Mouse (Mus musculus) embryonic facial prominence, embryonic 11.5 days (tissue): ENCODE measurements around the gene Pdxdc1. TPM values are rescaled to one million over a fixed set of nuclear protein-coding genes. Genes with fewer than 3 reads are reported as not detected.

Experiments
- ATAC-seq: fragments of 200-750 bp; cut with Nextera tagmentation; replicated peaks from 2 replicates; pipeline ENCODE4 v1.8.0; 2017; ENCODE audit warnings: low read depth; ENCODE audit not compliant: insufficient number of reproducible peaks, low FRiP score, low TSS enrichment
- DNase-seq: peaks from one replicate; pipeline ENCODE4 v3.0.0-alpha.2; 2015; ENCODE audit warnings: low spot score
- H3K27ac ChIP-seq: fragments of 300-500 bp; sonication (generic); replicated peaks from 2 replicates; pipeline ENCODE4 v1.5.1; 2014; ENCODE audit warnings: mild to moderate bottlenecking, low read depth, low read length, control low read depth
- H3K27me3 ChIP-seq: fragments of 300-500 bp; sonication (generic); 2 replicates; pipeline ENCODE4 v1.6.1; 2014; ENCODE audit warnings: mild to moderate bottlenecking, low read length, moderate library complexity, mixed read lengths; ENCODE audit not compliant: control insufficient read depth, insufficient read depth
- H3K36me3 ChIP-seq: fragments of 300-500 bp; sonication (generic); replicated peaks from 2 replicates; pipeline ENCODE4 v1.6.1; 2014; ENCODE audit warnings: low read depth, mild to moderate bottlenecking, low read length, moderate library complexity, mixed read lengths; ENCODE audit not compliant: control insufficient read depth, insufficient read depth
- H3K4me1 ChIP-seq: fragments of 300-500 bp; sonication (generic); 2 replicates; pipeline ENCODE4 v1.6.1; 2014; ENCODE audit warnings: low read length, mixed read lengths; ENCODE audit not compliant: control insufficient read depth, insufficient read depth
- H3K4me2 ChIP-seq: fragments of 300-500 bp; sonication (generic); 2 replicates; pipeline ENCODE4 v1.6.1; 2014; ENCODE audit warnings: low read depth, mild to moderate bottlenecking, control low read depth, low read length, moderate library complexity
- H3K4me3 ChIP-seq: fragments of 300-500 bp; sonication (generic); 2 replicates; pipeline ENCODE4 v1.5.1; 2014; ENCODE audit warnings: low read depth, low read length, control low read depth
- H3K9ac ChIP-seq: fragments of 300-500 bp; sonication (generic); replicated peaks from 2 replicates; pipeline ENCODE4 v1.6.1; 2014; ENCODE audit warnings: mild to moderate bottlenecking, control low read depth, low read length
- H3K9me3 ChIP-seq: fragments of 300-500 bp; sonication (generic); replicated peaks from 2 replicates; pipeline ENCODE4 v1.6.1; 2016; ENCODE audit warnings: mild to moderate bottlenecking, low read length, inconsistent platforms, mixed read lengths; ENCODE audit not compliant: control insufficient read depth
- WGBS: fragments of 180-500 bp; shearing (Covaris S2); extraction: QIAGEN DNeasy Blood & Tissue Kit; methylation state at CpG from one replicate; pipeline ENCODE4 v1.1.7; 2014; 5-methylcytosine and 5-hydroxymethylcytosine counted together
- polyA plus RNA-seq: library from polyadenylated mRNA; unstranded; fragments of >200 nt; fragmentation: Nextera tagmentation; extraction: Ambion mirVana; gene quantifications from 2 replicates; pipeline ENCODE4 v1.2.1, GENCODE M21; 2014

The Pdxdc1 gene
- polyA plus RNA-seq, 1 experiment from 2014 or later: 91.2 TPM

DNA sequence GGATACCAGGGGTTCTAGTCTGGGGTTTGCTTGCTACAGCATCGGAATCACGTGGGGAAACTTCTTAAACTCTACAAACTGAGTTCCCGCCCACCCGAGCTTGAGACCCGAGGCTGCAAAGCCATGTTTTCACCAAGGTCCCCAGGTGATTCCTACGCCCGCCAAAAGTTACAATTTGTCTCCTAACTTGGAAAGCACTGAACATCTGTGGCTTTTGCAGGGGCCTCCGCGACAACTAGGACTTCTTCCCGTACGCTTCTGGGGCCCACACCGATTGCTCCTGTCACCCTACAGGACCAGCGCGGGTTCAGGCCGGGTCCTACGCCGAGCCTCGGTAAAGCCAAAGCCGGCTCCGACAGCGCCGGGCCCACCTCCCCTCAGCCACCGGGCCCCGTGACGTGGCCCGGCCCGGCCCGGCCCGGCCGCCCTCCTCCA lies 517 bp downstream of the Pdxdc1 start:
- ATAC-seq (peak; percentile 74; the same call in 1 of the 2 replicates), DNase-seq (peak; percentile 56)
- peak overlapping the region; percentile 54; the same call in 1 of the 2 replicates for H3K27ac ChIP-seq
- no peaks in the 10 kb centered on the region for H3K9me3 ChIP-seq
- H3K4me1 ChIP-seq: no peaks in the 10 kb centered on the region
- peak overlapping the region; percentile 74 for H3K4me2 ChIP-seq
- peak overlapping the region; percentile 87 for H3K9ac ChIP-seq
- peak overlapping the region; percentile 86 for H3K4me3 ChIP-seq
- under 1% methylated on average over 30 of the region's 30 CpGs for WGBS
- no peaks in the 10 kb centered on the region for H3K27me3 ChIP-seq
- H3K36me3 ChIP-seq: no peaks in the 10 kb centered on the region

DNA sequence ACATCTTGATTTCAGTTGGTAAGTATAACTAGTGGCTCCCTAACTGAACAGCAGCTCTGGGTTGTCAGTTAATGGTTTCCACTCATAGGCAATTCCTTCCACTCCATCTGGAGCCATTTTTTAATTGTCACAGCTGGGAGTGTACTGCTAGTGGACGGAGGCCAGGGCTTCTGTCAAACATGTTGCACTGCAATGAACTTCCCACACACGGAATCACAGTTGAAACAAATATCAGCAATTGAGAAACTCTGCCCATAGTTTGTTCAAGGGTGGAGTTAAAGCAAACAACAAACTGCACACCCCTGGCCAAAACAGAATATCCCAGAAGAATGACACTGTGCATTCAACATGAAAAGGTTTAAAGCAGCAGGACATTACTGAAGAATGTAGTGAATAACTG lies 4.0 kb downstream of the Pdxdc1 start:
- Histone ChIP-seq H3K36me3 (no peaks in the 10 kb centered on the region), H3K4me1 (no peaks in the 10 kb centered on the region), H3K4me3 (no peak overlapping the region), H3K9me3 (no peaks in the 10 kb centered on the region), H3K9ac (no peak overlapping the region), H3K27ac (no peak overlapping the region), H3K27me3 (no peaks in the 10 kb centered on the region), H3K4me2 (no peak overlapping the region)
- ATAC-seq (no peak), DNase-seq (no peak)
- 64% methylated on average over 2 of the region's 2 CpGs for WGBS

DNA sequence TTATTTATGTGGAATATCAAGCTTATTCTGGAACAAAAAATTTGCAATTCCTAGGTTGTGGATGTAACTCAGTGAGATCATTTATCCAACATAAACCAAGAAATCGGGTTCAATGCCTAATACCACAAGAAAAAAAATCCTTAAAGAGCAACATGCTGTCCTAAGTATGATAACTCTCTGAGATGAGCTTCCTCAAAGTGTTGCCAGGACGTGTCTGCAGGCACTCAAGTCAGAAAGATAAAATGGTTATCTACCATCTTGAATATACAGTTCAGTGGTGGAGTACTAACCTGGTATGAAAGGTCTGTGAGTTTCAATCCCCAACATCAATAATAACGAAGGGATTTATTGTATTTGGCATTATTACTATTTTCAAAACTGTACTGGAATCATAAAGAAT lies 6.6 kb downstream of the Pdxdc1 start:
- DNase-seq (no peak), ATAC-seq (no peak)
- no peaks in the 10 kb centered on the region for H3K4me1 ChIP-seq
- H3K9ac ChIP-seq: no peak overlapping the region
- no peaks in the 10 kb centered on the region for H3K9me3 ChIP-seq
- no peaks in the 10 kb centered on the region for H3K36me3 ChIP-seq
- WGBS: 88% methylated on average over 3 of the region's 3 CpGs
- H3K27me3 ChIP-seq: no peaks in the 10 kb centered on the region
- H3K27ac ChIP-seq: no peak overlapping the region
- no peak overlapping the region for H3K4me3 ChIP-seq
- H3K4me2 ChIP-seq: no peak overlapping the region

DNA sequence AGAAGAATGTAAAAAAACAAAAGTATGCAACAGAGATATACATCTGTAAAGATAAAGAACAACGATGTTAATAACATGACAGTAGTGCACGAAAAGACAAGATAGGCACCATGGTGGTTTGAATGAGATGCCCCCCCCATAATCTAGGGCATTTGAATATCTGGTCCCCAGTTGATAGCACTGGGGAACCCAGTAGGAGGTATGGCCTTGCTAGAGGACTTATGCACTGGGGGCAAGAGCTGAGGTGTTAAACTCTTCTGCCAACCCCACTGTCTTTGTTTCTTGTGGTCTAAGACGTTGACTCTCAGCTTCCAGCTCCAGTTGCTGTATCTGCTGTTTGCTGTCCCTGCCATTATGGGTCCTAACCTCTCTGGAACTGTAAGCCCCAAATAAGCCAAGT lies 7.2 kb downstream of the Pdxdc1 start:
- DNase-seq (no peak), ATAC-seq (no peak)
- no peak overlapping the region for H3K4me2 ChIP-seq
- no peak overlapping the region for H3K9ac ChIP-seq
- H3K36me3 ChIP-seq: no peaks in the 10 kb centered on the region
- WGBS: 85% methylated on average over 3 of the region's 3 CpGs
- H3K27me3 ChIP-seq: no peaks in the 10 kb centered on the region
- H3K4me1 ChIP-seq: no peaks in the 10 kb centered on the region
- no peak overlapping the region for H3K4me3 ChIP-seq
- H3K27ac ChIP-seq: no peak overlapping the region
- H3K9me3 ChIP-seq: no peaks in the 10 kb centered on the region

DNA sequence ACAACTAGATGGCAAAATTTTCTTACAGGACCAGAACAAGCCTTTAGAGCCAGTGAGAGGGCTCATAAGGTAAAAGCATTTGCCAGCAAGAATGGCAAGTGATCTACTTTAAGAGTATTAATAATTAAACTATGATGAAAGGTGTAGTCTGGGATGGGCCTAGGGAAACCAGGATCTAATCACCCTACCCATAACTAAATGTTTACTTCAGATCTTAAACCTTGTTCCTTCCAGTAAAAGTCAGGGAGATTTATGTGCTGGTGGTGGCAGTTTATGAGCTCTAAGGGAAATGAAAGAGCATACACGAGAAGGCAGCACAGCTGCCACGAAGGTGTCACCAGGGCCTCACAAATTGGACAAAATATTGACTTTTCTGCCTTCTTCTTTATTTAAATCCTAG lies 8.8 kb downstream of the Pdxdc1 start:
- no peak overlapping the region for H3K4me3 ChIP-seq
- ATAC-seq (no peak), DNase-seq (no peak)
- 92% methylated on average over 2 of the region's 2 CpGs for WGBS
- H3K4me2 ChIP-seq: no peak overlapping the region
- no peaks in the 10 kb centered on the region for H3K36me3 ChIP-seq
- H3K27me3 ChIP-seq: no peaks in the 10 kb centered on the region
- H3K9me3 ChIP-seq: no peaks in the 10 kb centered on the region
- H3K9ac ChIP-seq: no peak overlapping the region
- no peaks in the 10 kb centered on the region for H3K4me1 ChIP-seq
- no peak overlapping the region for H3K27ac ChIP-seq

DNA sequence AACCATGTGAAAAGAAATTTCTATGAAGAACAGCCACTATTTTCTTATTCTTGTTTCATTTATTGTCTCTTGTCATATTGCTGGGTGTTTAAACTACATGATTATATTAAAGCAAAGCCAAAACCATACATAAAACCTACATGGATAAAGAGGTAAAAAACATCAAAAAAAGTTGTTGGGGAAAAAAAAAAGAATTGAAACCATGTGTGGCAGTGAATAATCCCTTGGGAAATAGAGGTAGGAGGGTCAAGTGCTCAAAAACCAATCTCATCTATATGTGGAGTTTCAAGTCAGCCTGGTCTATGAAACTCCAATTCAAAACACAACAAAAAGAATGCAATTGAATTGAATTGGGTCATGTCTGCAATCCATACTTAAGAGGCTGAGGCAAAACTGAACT lies 10.1 kb downstream of the Pdxdc1 start:
- H3K4me2 ChIP-seq: no peak overlapping the region
- H3K4me1 ChIP-seq: no peaks in the 10 kb centered on the region
- no peak overlapping the region for H3K4me3 ChIP-seq
- H3K27ac ChIP-seq: no peak overlapping the region
- no peak overlapping the region for H3K9ac ChIP-seq
- ATAC-seq (no peak), DNase-seq (no peak)
- no peaks in the 10 kb centered on the region for H3K9me3 ChIP-seq
- H3K27me3 ChIP-seq: no peaks in the 10 kb centered on the region
- H3K36me3 ChIP-seq: no peaks in the 10 kb centered on the region

DNA sequence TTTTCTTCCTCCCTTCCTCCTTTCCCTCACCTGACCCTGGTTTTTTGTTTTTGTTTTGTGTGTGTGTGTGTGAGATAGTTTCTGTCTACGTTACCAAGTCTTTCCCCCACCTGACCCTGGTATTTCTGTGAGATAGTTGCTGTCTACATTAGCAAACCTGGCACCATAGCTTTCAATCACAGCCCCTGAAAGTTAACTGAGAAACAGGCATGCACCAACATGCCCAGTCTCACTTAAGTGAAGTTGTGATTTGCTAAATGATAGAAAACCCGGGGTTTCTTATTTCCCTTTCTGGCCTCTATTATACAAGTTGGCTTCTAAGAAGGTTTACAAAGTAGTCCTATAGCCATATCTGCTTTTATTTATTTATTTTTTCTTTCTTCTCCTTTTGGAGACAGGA lies 12.5 kb downstream of the Pdxdc1 start:
- no peak overlapping the region for H3K4me3 ChIP-seq
- DNase-seq (no peak), ATAC-seq (no peak)
- no peaks in the 10 kb centered on the region for H3K9me3 ChIP-seq
- H3K4me2 ChIP-seq: no peak overlapping the region
- H3K9ac ChIP-seq: no peak overlapping the region
- no peak overlapping the region for H3K27ac ChIP-seq
- no peaks in the 10 kb centered on the region for H3K36me3 ChIP-seq
- H3K4me1 ChIP-seq: no peaks in the 10 kb centered on the region
- no peaks in the 10 kb centered on the region for H3K27me3 ChIP-seq
- WGBS: 82% methylated on average over 2 of the region's 2 CpGs

DNA sequence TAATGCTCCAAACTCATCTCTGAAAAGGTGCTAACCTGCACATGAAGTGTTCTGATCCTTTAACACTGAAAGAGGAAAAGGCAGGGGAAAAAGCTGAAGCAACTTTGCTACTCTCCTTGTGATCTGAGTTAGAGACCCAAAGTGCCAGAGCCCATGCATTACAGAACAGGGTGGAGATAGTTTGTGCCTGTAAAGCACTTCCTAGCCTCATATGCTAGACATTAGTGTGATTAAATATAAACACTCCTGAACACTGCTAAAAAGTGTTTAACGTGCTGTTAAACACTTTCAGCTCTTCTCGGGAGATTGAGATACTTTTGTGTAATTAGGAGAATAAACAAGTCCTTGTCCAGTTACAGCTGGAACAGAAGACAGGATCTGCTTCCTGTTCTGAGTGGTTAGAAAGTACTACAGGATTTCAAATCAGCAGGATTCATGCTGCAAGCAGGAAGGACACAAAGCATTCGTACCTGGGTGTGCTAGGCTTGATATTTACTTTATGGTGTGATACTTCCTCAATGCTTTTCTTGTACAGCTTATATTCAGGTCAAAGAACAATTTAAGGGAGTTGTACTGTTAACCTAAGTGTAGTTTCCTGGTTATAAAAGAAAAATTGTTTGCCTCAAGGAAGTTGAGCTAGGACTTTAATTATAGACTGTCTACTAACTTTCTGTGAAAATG lies 19.7 kb downstream of the Pdxdc1 start:
- peak; percentile 2 for DNase-seq
- Histone ChIP-seq H3K9ac (no peak overlapping the region), H3K4me2 (no peak overlapping the region), H3K4me3 (no peak overlapping the region), H3K4me1 (no peaks in the 10 kb centered on the region), H3K27ac (no peak overlapping the region), H3K9me3 (no peaks in the 10 kb centered on the region), H3K36me3 (no peaks in the 10 kb centered on the region), H3K27me3 (no peaks in the 10 kb centered on the region)
- WGBS: 30% methylated on average over 3 of the region's 3 CpGs
- ATAC-seq: no peak
